9 mouse cellular contexts compared by ENCODE assay signal in genomic region chr14:35074636-35075035, GRCm38 (mm10).
DNase-seq lines count a peak whose midpoint lies in the region; ATAC-seq lines count a peak whose summit lies in the region.
"Had no signal": no experiment of that assay in that cellular context is flagged by ENCODE, and none has a peak within 500 bp of the region (broad histone marks: within the 10 kb centered on the region; RNA-seq: fewer than 3 reads in every experiment).

No protein-coding gene starts in this region.

- no peak for DNase-seq in lung, adult 18-20 months
- peak; percentile 59 to 75 for DNase-seq in layer of hippocampus, postnatal 14 days (ENCODE audit: low spot score in 2 of 2)
- peak; percentile 50 for DNase-seq in right cerebral cortex, postnatal 14 days
- DNase-seq in embryo, embryonic 11 days: no peak
- DNase-seq in spleen, adult 12 weeks (ENCODE audit: low spot score): no peak
- no peak for DNase-seq in urinary bladder, postnatal 14 days (ENCODE audit: low spot score)

- no peaks in the 10 kb centered on the region for H3K4me1 ChIP-seq in lung, embryonic 16.5 days (replicated peaks; ENCODE audit: control insufficient read depth, insufficient read depth, low read length)
- H3K4me1 ChIP-seq in forebrain, embryonic 15.5 days: peaks cover 10% of the 10 kb centered on the region

- H3K4me2 ChIP-seq in lung, embryonic 16.5 days (ENCODE audit: low read depth, low read length): no peak overlapping the region
- no peak overlapping the region for H3K4me2 ChIP-seq in forebrain, embryonic 15.5 days (replicated peaks)

- 45% methylated on average over 6 of the region's 6 CpGs for WGBS in lung, embryonic 16.5 days
- WGBS in forebrain, embryonic 15.5 days: 41% methylated on average over 6 of the region's 6 CpGs

- H3K9ac ChIP-seq in lung, embryonic 16.5 days (ENCODE audit: low read length): no peak overlapping the region
- no peak overlapping the region for H3K9ac ChIP-seq in forebrain, embryonic 15.5 days (replicated peaks)

- no peaks in the 10 kb centered on the region for H3K27me3 ChIP-seq in lung, embryonic 16.5 days (ENCODE audit: control insufficient read depth, insufficient read depth, low read depth, low read length)
- no peaks in the 10 kb centered on the region for H3K27me3 ChIP-seq in forebrain, embryonic 15.5 days
- H3K27me3 ChIP-seq: CH12.LX had no signal

- H3K36me3 ChIP-seq in lung, embryonic 16.5 days (ENCODE audit: control insufficient read depth, insufficient read depth, low read length): no peaks in the 10 kb centered on the region
- no peaks in the 10 kb centered on the region for H3K36me3 ChIP-seq in forebrain, embryonic 15.5 days

- H3K4me3 ChIP-seq in lung, embryonic 16.5 days (ENCODE audit: low read length): no peak overlapping the region
- no peak overlapping the region for H3K4me3 ChIP-seq in forebrain, embryonic 15.5 days

- H3K9me3 ChIP-seq in lung, embryonic 16.5 days (ENCODE audit: control insufficient read depth, low read length): no peaks in the 10 kb centered on the region
- H3K9me3 ChIP-seq in forebrain, embryonic 15.5 days: no peaks in the 10 kb centered on the region

- 0 out of 2 replicates have a peak, but pooled peaks have one; percentile 45 for ATAC-seq in lung, embryonic 16.5 days (ENCODE audit: low read depth)
- ATAC-seq in forebrain, embryonic 15.5 days (replicated peaks): peak; percentile 96

- no peak overlapping the region for H3K27ac ChIP-seq in lung, embryonic 16.5 days (ENCODE audit: low read length)
- no peak overlapping the region for H3K27ac ChIP-seq in forebrain, embryonic 15.5 days (replicated peaks)

Comparison
In these comparisons a context has a peak if more than half of its experiments do, and no peak if none do; other contexts are left out.
1. DNase-seq: peak in layer of hippocampus, postnatal 14 days (2 of 2) and right cerebral cortex, postnatal 14 days (single experiment); none in lung, adult 18-20 months (0 of 2), embryo, embryonic 11 days (single experiment), spleen, adult 12 weeks (single experiment) and urinary bladder, postnatal 14 days (single experiment).